Mouse (Mus musculus) heart, postnatal 0 days (tissue): ENCODE results near the gene AI661453. TPM values are rescaled to one million over a fixed set of nuclear protein-coding genes. Genes with fewer than 3 reads are reported as not detected.
"Not testable (repeated sequence)": the region's sequence is repeated elsewhere in the genome, so short reads cannot be mapped to it uniquely, and the experiment has no call there.

Experiments used
- ATAC-seq: fragments of 200-750 bp; cut with Nextera tagmentation; 2 replicates; pipeline ENCODE4 v1.8.0; 2017; ENCODE audit warnings: low read depth, moderate number of reproducible peaks, moderate library complexity; ENCODE audit not compliant: insufficient read depth
- DNase-seq: peaks from one replicate; pipeline ENCODE4 v3.0.0-alpha.2; 2016; ENCODE audit warnings: low spot score
- H3K27ac ChIP-seq: fragments of 300-500 bp; sonication (generic); 2 replicates; pipeline ENCODE4 v1.5.1; 2014; ENCODE audit warnings: low read depth, mild to moderate bottlenecking
- H3K27me3 ChIP-seq: fragments of 300-500 bp; sonication (generic); 2 replicates; pipeline ENCODE4 v1.6.1; 2014; ENCODE audit warnings: low read length, mixed read lengths; ENCODE audit not compliant: control insufficient read depth, insufficient read depth
- H3K36me3 ChIP-seq: fragments of 300-500 bp; sonication (generic); replicated peaks from 2 replicates; pipeline ENCODE4 v1.6.1; 2014; ENCODE audit warnings: low read length, mixed read lengths; ENCODE audit not compliant: control insufficient read depth, insufficient read depth
- H3K4me1 ChIP-seq: fragments of 300-500 bp; sonication (generic); 2 replicates; pipeline ENCODE4 v1.6.1; 2014; ENCODE audit warnings: antibody characterized with exemption; ENCODE audit not compliant: control insufficient read depth, insufficient read depth
- H3K4me2 ChIP-seq: fragments of 300-500 bp; sonication (generic); 2 replicates; pipeline ENCODE4 v1.6.1; 2014; ENCODE audit warnings: low read depth, mild to moderate bottlenecking, low read length, moderate library complexity
- H3K4me3 ChIP-seq: fragments of 300-500 bp; sonication (generic); 2 replicates; pipeline ENCODE4 v1.5.1; 2014; ENCODE audit warnings: low read depth, low read length
- H3K9ac ChIP-seq: fragments of 300-500 bp; sonication (generic); replicated peaks from 2 replicates; pipeline ENCODE4 v1.6.1; 2014; ENCODE audit warnings: low read depth, low read length, mixed read lengths
- H3K9me3 ChIP-seq: fragments of 300-500 bp; sonication (generic); replicated peaks from 2 replicates; pipeline ENCODE4 v1.6.1; 2016; ENCODE audit warnings: low read length; ENCODE audit not compliant: control insufficient read depth
- CTCF ChIP-seq: IDR thresholded peaks from 2 replicates; pipeline ENCODE4 v1.5.1; 2016; ENCODE audit warnings: antibody characterized with exemption, control low read depth, low read depth
- EP300 ChIP-seq: IDR thresholded peaks from 2 replicates; pipeline ENCODE4 v1.6.1; 2016; ENCODE audit warnings: antibody characterized with exemption, low read depth
- WGBS: fragments of 180-500 bp; shearing (Covaris S2); extraction: QIAGEN DNeasy Blood & Tissue Kit; methylation state at CpG from one replicate; pipeline ENCODE4 v1.1.7; 2014; 5-methylcytosine and 5-hydroxymethylcytosine counted together
- polyA plus RNA-seq: library from polyadenylated mRNA; unstranded; fragments of >200 nt; fragmentation: Nextera tagmentation; extraction: Ambion mirVana; gene quantifications from 2 replicates; pipeline ENCODE4 v1.2.1, GENCODE M21; 2015
- total RNA-seq: library from RNA; depleted of rRNA; stranded (reverse); fragments of >200 nt; gene quantifications from 2 replicates; pipeline ENCODE4 v1.2.3, GENCODE M21; 2014; ENCODE audit warnings: low replicate concordance

AI661453 gene
- total and polyA plus RNA-seq, 2 experiments from 2014 or later = 1.0 to 1.3 TPM

- ATAC-seq (no peak), DNase-seq (no peak)
- Histone ChIP-seq H3K4me1 (no peaks in the 10 kb centered on the region), H3K4me3 (no peak overlapping the region), H3K4me2 (no peak overlapping the region), H3K27me3 (no peaks in the 10 kb centered on the region), H3K36me3 (peaks cover 91% of the 10 kb centered on the region), H3K9me3 (no peaks in the 10 kb centered on the region), H3K27ac (no peak overlapping the region), H3K9ac (no peak overlapping the region)
- TF ChIP-seq EP300 (no peak), CTCF (no peak)
- WGBS = 78% methylated on average over 11 of the region's 11 CpGs
These were observed 57.7 kb downstream of the AI661453 start for GRCm38 (mm10) chr17:47494132-47494531.

- TF ChIP-seq EP300 (no peak), CTCF (no peak)
- Histone ChIP-seq H3K4me2 (peak overlapping the region; percentile 89), H3K9me3 (no peaks in the 10 kb centered on the region), H3K4me1 (peaks cover 20% of the 10 kb centered on the region), H3K27ac (peak overlapping the region; percentile 78; the same call in 1 of the 2 replicates), H3K27me3 (no peaks in the 10 kb centered on the region), H3K4me3 (peak overlapping the region; percentile 67), H3K9ac (peak overlapping the region; percentile 70), H3K36me3 (peaks cover 30% of the 10 kb centered on the region)
- ATAC-seq = no peak
- WGBS = 5% methylated on average over 11 of the region's 11 CpGs
- DNase-seq = no peak
These were observed 65.1 kb downstream of the AI661453 start for GRCm38 (mm10) chr17:47501531-47501930.

- Histone ChIP-seq H3K4me1 (peaks cover 20% of the 10 kb centered on the region), H3K4me3 (peak within 1 kb of the TSS; percentile 67), H3K36me3 (peaks cover 25% of the 10 kb centered on the region), H3K9me3 (no peaks in the 10 kb centered on the region), H3K9ac (peak within 1 kb of the TSS; percentile 70), H3K27ac (peak within 1 kb of the TSS; percentile 78), H3K27me3 (no peaks in the 10 kb centered on the region), H3K4me2 (peak within 1 kb of the TSS; percentile 89)
- peak; percentile 95 for DNase-seq
- TF ChIP-seq EP300 (no peak), CTCF (no peak)
- peak; percentile 92 for ATAC-seq
- 2% methylated on average over 40 of the region's 40 CpGs for WGBS
These were observed 65.7 kb downstream of the AI661453 start, which contains the start of gene Taf8 for GRCm38 (mm10) chr17:47501946-47502706. TSS of gene Taf8 (minus strand) at chr17:47502292.

- H3K36me3 ChIP-seq = peaks cover 21% of the 10 kb centered on the region
- H3K9ac ChIP-seq, H3K27me3 ChIP-seq, H3K9me3 ChIP-seq, ATAC-seq, DNase-seq, H3K4me3 ChIP-seq: not testable (repeated sequence)
- H3K4me1 ChIP-seq = peaks cover 23% of the 10 kb centered on the region
- H3K27ac ChIP-seq = peak overlapping the region; percentile 72
- 78% methylated on average over 6 of the region's 6 CpGs for WGBS
- H3K4me2 ChIP-seq = peak overlapping the region; percentile 89
These were observed 66.3 kb downstream of the AI661453 start for GRCm38 (mm10) chr17:47502707-47503045.

- no peak overlapping the region for H3K4me3 ChIP-seq
- no peaks in the 10 kb centered on the region for H3K27me3 ChIP-seq
- peaks cover 28% of the 10 kb centered on the region for H3K4me1 ChIP-seq
- H3K9ac ChIP-seq = no peak overlapping the region
- DNase-seq = no peak
- TF ChIP-seq CTCF = no peak
- no peak for TF ChIP-seq EP300
- no peak overlapping the region; the same call in 1 of the 2 replicates for H3K27ac ChIP-seq
- no peaks in the 10 kb centered on the region for H3K9me3 ChIP-seq
- ATAC-seq = no peak
- H3K4me2 ChIP-seq = no peak overlapping the region
- H3K36me3 ChIP-seq = peaks cover 14% of the 10 kb centered on the region; the same call in 1 of the 2 replicates
These were observed 67.3 kb downstream of the AI661453 start for GRCm38 (mm10) chr17:47503689-47504088.

GRCm38 (mm10) chr17:47504228-47504627 lies 67.8 kb downstream of the AI661453 start:
- H3K9ac ChIP-seq = peak overlapping the region; percentile 59
- no peaks in the 10 kb centered on the region for H3K9me3 ChIP-seq
- peak overlapping the region; percentile 49 for H3K4me3 ChIP-seq
- H3K27me3 ChIP-seq = no peaks in the 10 kb centered on the region
- peaks cover 28% of the 10 kb centered on the region for H3K4me1 ChIP-seq
- no peak for ATAC-seq
- H3K4me2 ChIP-seq = peak overlapping the region; percentile 84
- peaks cover 10% of the 10 kb centered on the region; the same call in 1 of the 2 replicates for H3K36me3 ChIP-seq
- no peak for TF ChIP-seq EP300
- TF ChIP-seq CTCF = no peak
- DNase-seq = no peak
- H3K27ac ChIP-seq = peak overlapping the region; percentile 68
- 58% methylated on average over 5 of the region's 5 CpGs for WGBS
